Mouse (Mus musculus): ENCODE data around the gene Emilin3. TPM values are rescaled to one million over a fixed set of nuclear protein-coding genes. Genes with fewer than 3 reads are reported as not detected.

Gene Emilin3
- polyA plus RNA-seq, 1 experiment from 2014 or later = 51.3 TPM

GRCm38 (mm10) chr2:160887859-160888258, 24.3 kb downstream of the Emilin3 start:
- Histone ChIP-seq H3K9me3 (replicated peaks) (no peaks in the 10 kb centered on the region), H3K36me3 (no peaks in the 10 kb centered on the region), H3K27ac (replicated peaks) (no peak overlapping the region), H3K27me3 (no peaks in the 10 kb centered on the region; the same call in 1 of the 2 replicates), H3K4me1 (peaks cover 8% of the 10 kb centered on the region), H3K4me3 (replicated peaks) (peak overlapping the region; percentile 47), H3K4me2 (replicated peaks) (peak overlapping the region; percentile 90), H3K9ac (peak overlapping the region; percentile 37)
- under 1% methylated on average over 26 of the region's 26 CpGs for WGBS
- peak; percentile 72 for ATAC-seq (ENCODE audit: insufficient number of reproducible peaks, low FRiP score, low TSS enrichment, low read depth)

GRCm38 (mm10) chr2:160887284-160887683, 24.8 kb downstream of the Emilin3 start:
- H3K27me3 ChIP-seq = no peaks in the 10 kb centered on the region; the same call in 1 of the 2 replicates
- peaks cover 8% of the 10 kb centered on the region for H3K4me1 ChIP-seq
- H3K36me3 ChIP-seq = no peaks in the 10 kb centered on the region
- ATAC-seq (ENCODE audit: insufficient number of reproducible peaks, low FRiP score, low TSS enrichment, low read depth) = peak; percentile 74; the same call in 1 of the 2 replicates
- WGBS = 3% methylated on average over 11 of the region's 11 CpGs
- peak overlapping the region; percentile 47 for H3K4me3 ChIP-seq (replicated peaks)
- no peak overlapping the region for H3K9ac ChIP-seq
- no peaks in the 10 kb centered on the region for H3K9me3 ChIP-seq (replicated peaks)
- H3K27ac ChIP-seq (replicated peaks) = no peak overlapping the region
- peak overlapping the region; percentile 90 for H3K4me2 ChIP-seq (replicated peaks)

- no peaks in the 10 kb centered on the region for H3K9me3 ChIP-seq (replicated peaks)
- no peak overlapping the region for H3K4me2 ChIP-seq (replicated peaks)
- H3K4me1 ChIP-seq = peaks cover 8% of the 10 kb centered on the region
- H3K36me3 ChIP-seq = no peaks in the 10 kb centered on the region
- no peak overlapping the region for H3K9ac ChIP-seq
- no peak for ATAC-seq (ENCODE audit: insufficient number of reproducible peaks, low FRiP score, low TSS enrichment, low read depth)
- 75% methylated on average over 3 of the region's 3 CpGs for WGBS
- H3K27ac ChIP-seq (replicated peaks) = no peak overlapping the region
- no peaks in the 10 kb centered on the region; the same call in 1 of the 2 replicates for H3K27me3 ChIP-seq
- H3K4me3 ChIP-seq (replicated peaks) = no peak overlapping the region
Observed at GRCm38 (mm10) chr2:160886221-160886620, 25.9 kb downstream of the Emilin3 start.

GRCm38 (mm10) chr2:160884830-160885229, 27.3 kb downstream of the Emilin3 start:
- H3K27me3 ChIP-seq = no peaks in the 10 kb centered on the region; the same call in 1 of the 2 replicates
- no peaks in the 10 kb centered on the region for H3K9me3 ChIP-seq (replicated peaks)
- ATAC-seq (ENCODE audit: insufficient number of reproducible peaks, low FRiP score, low TSS enrichment, low read depth) = no peak
- no peak overlapping the region for H3K27ac ChIP-seq (replicated peaks)
- H3K4me3 ChIP-seq (replicated peaks) = no peak overlapping the region
- no peak overlapping the region for H3K9ac ChIP-seq
- H3K36me3 ChIP-seq = no peaks in the 10 kb centered on the region
- peaks cover 8% of the 10 kb centered on the region for H3K4me1 ChIP-seq
- WGBS = 35% methylated on average over 2 of the region's 2 CpGs
- no peak overlapping the region for H3K4me2 ChIP-seq (replicated peaks)

GRCm38 (mm10) chr2:160883912-160884311, 28.2 kb downstream of the Emilin3 start:
- Histone ChIP-seq H3K9me3 (replicated peaks) (no peaks in the 10 kb centered on the region), H3K4me2 (replicated peaks) (no peak overlapping the region), H3K9ac (no peak overlapping the region), H3K27ac (replicated peaks) (no peak overlapping the region), H3K36me3 (no peaks in the 10 kb centered on the region), H3K27me3 (no peaks in the 10 kb centered on the region; the same call in 1 of the 2 replicates), H3K4me3 (replicated peaks) (no peak overlapping the region), H3K4me1 (peaks cover 8% of the 10 kb centered on the region)
- no peak for ATAC-seq (ENCODE audit: insufficient number of reproducible peaks, low FRiP score, low TSS enrichment, low read depth)
- 68% methylated on average over 4 of the region's 4 CpGs for WGBS

- H3K27me3 ChIP-seq = no peaks in the 10 kb centered on the region
- 74% methylated on average over 5 of the region's 5 CpGs for WGBS
- H3K36me3 ChIP-seq = no peaks in the 10 kb centered on the region
- no peaks in the 10 kb centered on the region for H3K9me3 ChIP-seq (replicated peaks)
- ATAC-seq (ENCODE audit: insufficient number of reproducible peaks, low FRiP score, low TSS enrichment, low read depth) = no peak
- H3K4me1 ChIP-seq = no peaks in the 10 kb centered on the region
- H3K27ac ChIP-seq (replicated peaks) = no peak overlapping the region
- no peak overlapping the region for H3K4me2 ChIP-seq (replicated peaks)
- H3K4me3 ChIP-seq (replicated peaks) = no peak overlapping the region
- no peak overlapping the region for H3K9ac ChIP-seq
Observed at GRCm38 (mm10) chr2:160882436-160882835, 29.7 kb downstream of the Emilin3 start.

- no peak for ATAC-seq (ENCODE audit: insufficient number of reproducible peaks, low FRiP score, low TSS enrichment, low read depth)
- H3K36me3 ChIP-seq = no peaks in the 10 kb centered on the region
- no peaks in the 10 kb centered on the region for H3K4me1 ChIP-seq
- no peak overlapping the region for H3K4me2 ChIP-seq (replicated peaks)
- H3K4me3 ChIP-seq (replicated peaks) = no peak overlapping the region
- no peaks in the 10 kb centered on the region for H3K9me3 ChIP-seq (replicated peaks)
- no peak overlapping the region for H3K27ac ChIP-seq (replicated peaks)
- no peaks in the 10 kb centered on the region for H3K27me3 ChIP-seq
- WGBS = 52% methylated on average over 6 of the region's 6 CpGs
- no peak overlapping the region for H3K9ac ChIP-seq
Observed at GRCm38 (mm10) chr2:160881462-160882101, 30.5 kb downstream of the Emilin3 start.

GRCm38 (mm10) chr2:160880453-160881195, 31.5 kb downstream of the Emilin3 start, which contains the start of gene Lpin3:
TSS of gene Lpin3 (plus strand) at chr2:160880670.
- no peaks in the 10 kb centered on the region for H3K4me1 ChIP-seq
- H3K9ac ChIP-seq = no peak within 1 kb of the TSS
- WGBS = 62% methylated on average over 13 of the region's 13 CpGs
- H3K4me3 ChIP-seq (replicated peaks) = no peak within 1 kb of the TSS
- H3K27ac ChIP-seq (replicated peaks) = no peak within 1 kb of the TSS
- no peaks in the 10 kb centered on the region for H3K27me3 ChIP-seq
- no peak within 1 kb of the TSS for H3K4me2 ChIP-seq (replicated peaks)
- no peak for ATAC-seq (ENCODE audit: insufficient number of reproducible peaks, low FRiP score, low TSS enrichment, low read depth)
- H3K9me3 ChIP-seq (replicated peaks) = no peaks in the 10 kb centered on the region
- H3K36me3 ChIP-seq = no peaks in the 10 kb centered on the region

GRCm38 (mm10) chr2:160876115-160876514, 36.0 kb downstream of the Emilin3 start:
- Histone ChIP-seq H3K9me3 (replicated peaks) (no peaks in the 10 kb centered on the region), H3K36me3 (no peaks in the 10 kb centered on the region), H3K4me1 (peaks cover 10% of the 10 kb centered on the region), H3K4me3 (replicated peaks) (no peak overlapping the region), H3K27ac (replicated peaks) (no peak overlapping the region), H3K9ac (no peak overlapping the region), H3K4me2 (replicated peaks) (no peak overlapping the region), H3K27me3 (no peaks in the 10 kb centered on the region)
- WGBS = 81% methylated on average over 4 of the region's 4 CpGs
- ATAC-seq (ENCODE audit: insufficient number of reproducible peaks, low FRiP score, low TSS enrichment, low read depth) = no peak

- Histone ChIP-seq H3K9me3 (replicated peaks) (no peaks in the 10 kb centered on the region), H3K4me1 (peaks cover 10% of the 10 kb centered on the region), H3K4me3 (replicated peaks) (no peak overlapping the region), H3K27me3 (no peaks in the 10 kb centered on the region), H3K4me2 (replicated peaks) (no peak overlapping the region), H3K27ac (replicated peaks) (no peak overlapping the region), H3K36me3 (no peaks in the 10 kb centered on the region), H3K9ac (no peak overlapping the region)
- ATAC-seq (ENCODE audit: insufficient number of reproducible peaks, low FRiP score, low TSS enrichment, low read depth) = no peak
- 63% methylated on average over 5 of the region's 5 CpGs for WGBS
Observed at GRCm38 (mm10) chr2:160874231-160874877, 37.8 kb downstream of the Emilin3 start.

- Histone ChIP-seq H3K4me2 (replicated peaks) (peak within 1 kb of the TSS; percentile 74), H3K4me3 (replicated peaks) (peak within 1 kb of the TSS; percentile 94), H3K9ac (peak within 1 kb of the TSS; percentile 99), H3K36me3 (no peaks in the 10 kb centered on the region), H3K4me1 (peaks cover 10% of the 10 kb centered on the region), H3K27me3 (no peaks in the 10 kb centered on the region), H3K27ac (replicated peaks) (peak within 1 kb of the TSS; percentile 99), H3K9me3 (replicated peaks) (no peaks in the 10 kb centered on the region)
- 1% methylated on average over 40 of the region's 48 CpGs for WGBS
- peak; percentile 97 for ATAC-seq (ENCODE audit: insufficient number of reproducible peaks, low FRiP score, low TSS enrichment, low read depth)
Observed at GRCm38 (mm10) chr2:160872890-160873382, 39.2 kb downstream of the Emilin3 start, which contains the start of gene Zhx3. TSS of gene Zhx3 (minus strand) at chr2:160872998.
